Mouse (Mus musculus): ENCODE measurements at regions not wholly inside any gene's neighbourhood (a gene's known extent, or its start where the extent isn't known, plus 50 kb on each side); places are given as distances from the start of the nearest gene placed in this dataset.

- Histone ChIP-seq H3K27ac (peak overlapping the region; percentile 13; the same call in 1 of the 2 replicates), H3K4me1 (replicated peaks) (peaks cover 48% of the 10 kb centered on the region)
Observed at GRCm38 (mm10) chr11:114447461-114447847, 220.9 kb upstream of the Rpl38 start.

DNA sequence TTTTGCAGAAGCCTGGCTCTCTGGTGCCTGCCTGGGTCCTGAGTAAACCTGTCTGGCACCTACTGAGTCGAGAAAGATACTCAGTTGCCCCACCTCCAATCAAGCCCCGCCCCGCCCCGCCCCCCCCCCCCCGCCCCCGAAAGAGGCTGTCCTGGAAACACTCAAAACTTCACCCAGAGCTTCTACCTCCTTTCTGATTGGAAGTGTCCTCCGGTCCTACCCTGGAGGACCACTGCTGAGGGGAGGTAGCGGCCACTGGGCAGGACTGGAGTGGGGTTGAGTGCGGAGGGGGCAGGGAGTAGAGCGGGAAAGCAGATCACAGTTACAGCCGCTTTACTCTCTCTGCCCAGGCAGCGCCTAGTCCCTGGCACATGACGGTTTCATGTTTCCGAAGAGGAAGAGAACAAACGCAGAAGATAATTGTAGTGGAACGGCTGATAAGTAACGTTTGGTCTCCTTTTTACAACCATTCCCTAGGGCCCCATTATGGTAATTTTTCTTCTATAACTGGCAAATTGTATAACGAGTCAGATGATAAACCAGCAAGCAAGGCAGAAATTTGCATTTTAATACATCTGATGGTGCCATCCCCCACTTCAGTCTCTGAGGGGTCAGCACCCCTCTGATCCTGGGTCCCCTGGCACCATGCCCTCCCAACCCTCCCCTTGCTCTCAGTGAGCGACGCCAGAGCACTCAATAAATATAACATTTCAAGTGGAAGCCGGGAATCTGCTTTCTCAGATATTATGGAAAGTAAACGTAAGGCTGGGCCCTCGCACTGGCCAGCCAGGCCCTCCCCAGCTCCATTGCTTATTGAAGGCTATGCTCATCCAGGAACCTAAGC lies 221.5 kb upstream of the Rpl38 start:
- Histone ChIP-seq H3K4me1 (replicated peaks) (peaks cover 54% of the 10 kb centered on the region), H3K9ac (peak overlapping the region; percentile 14; the same call in 1 of the 2 replicates), H3K36me3 (no peaks in the 10 kb centered on the region), H3K9me3 (no peaks in the 10 kb centered on the region), H3K4me2 (peak overlapping the region; percentile 51), H3K4me3 (peak overlapping the region; percentile 0; the same call in 1 of the 2 replicates), H3K27me3 (0 out of 2 replicates have a peak, but pooled peaks cover 3% of the 10 kb centered on the region), H3K27ac (peak overlapping the region; percentile 70)
- 6% methylated on average over 22 of the region's 23 CpGs for WGBS
- peak; percentile 57 for ATAC-seq (ENCODE audit: low FRiP score)

More at GRCm38 (mm10) chr11:114447461-114447847, 220.9 kb upstream of the Rpl38 start:
- H3K36me3 ChIP-seq, result no peaks in the 10 kb centered on the region
- no peak overlapping the region for H3K4me2 ChIP-seq
- no peak for ATAC-seq (ENCODE audit: low FRiP score)
- 0 out of 2 replicates have a peak, but pooled peaks cover 3% of the 10 kb centered on the region for H3K27me3 ChIP-seq
- no peaks in the 10 kb centered on the region for H3K9me3 ChIP-seq
- H3K9ac ChIP-seq, result no peak overlapping the region
- H3K4me3 ChIP-seq, result no peak overlapping the region
- 91% methylated on average over 5 of the region's 5 CpGs for WGBS

GRCm38 (mm10) chr11:114446075-114446616 lies 222.2 kb upstream of the Rpl38 start:
- Histone ChIP-seq H3K27me3 (0 out of 2 replicates have a peak, but pooled peaks cover 3% of the 10 kb centered on the region), H3K9ac (peak overlapping the region; percentile 2; the same call in 1 of the 2 replicates), H3K9me3 (no peaks in the 10 kb centered on the region), H3K4me3 (peak overlapping the region; percentile 0; the same call in 1 of the 2 replicates), H3K27ac (peak overlapping the region; percentile 70), H3K4me2 (peak overlapping the region; percentile 51), H3K4me1 (replicated peaks) (peaks cover 57% of the 10 kb centered on the region), H3K36me3 (no peaks in the 10 kb centered on the region)
- WGBS, result 6% methylated on average over 8 of the region's 8 CpGs
- ATAC-seq (ENCODE audit: low FRiP score), result peak; percentile 18; the same call in 1 of the 2 replicates

DNA sequence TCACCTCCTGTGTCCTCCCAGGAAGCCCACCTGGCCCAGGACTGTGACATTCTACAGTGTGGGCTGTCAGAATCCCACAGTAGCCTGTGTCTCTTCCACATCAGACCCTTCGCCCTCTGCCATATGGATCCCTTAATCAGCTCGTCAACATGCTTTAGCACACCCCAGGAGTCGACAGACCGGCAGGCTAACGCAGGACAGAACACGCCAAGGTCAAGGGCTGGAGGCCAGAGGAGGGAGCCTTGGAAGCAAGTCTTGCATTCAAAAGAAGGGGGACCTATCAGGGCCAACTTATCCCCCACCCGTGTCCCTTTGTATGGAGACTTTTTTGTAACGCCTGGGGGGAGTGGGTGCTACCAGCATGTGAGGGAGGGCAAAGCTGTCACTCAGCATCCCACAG lies 224.1 kb upstream of the Rpl38 start:
- 0 out of 2 replicates have a peak, but pooled peaks cover 3% of the 10 kb centered on the region for H3K9me3 ChIP-seq
- no peak overlapping the region for H3K9ac ChIP-seq
- no peak overlapping the region for H3K4me2 ChIP-seq
- H3K4me3 ChIP-seq, result no peak overlapping the region
- no peaks in the 10 kb centered on the region for H3K36me3 ChIP-seq
- H3K4me1 ChIP-seq (replicated peaks), result peaks cover 57% of the 10 kb centered on the region
- no peak overlapping the region for H3K27ac ChIP-seq
- ATAC-seq (ENCODE audit: low FRiP score), result no peak
- 0 out of 2 replicates have a peak, but pooled peaks cover 3% of the 10 kb centered on the region for H3K27me3 ChIP-seq
- 31% methylated on average over 8 of the region's 8 CpGs for WGBS

DNA sequence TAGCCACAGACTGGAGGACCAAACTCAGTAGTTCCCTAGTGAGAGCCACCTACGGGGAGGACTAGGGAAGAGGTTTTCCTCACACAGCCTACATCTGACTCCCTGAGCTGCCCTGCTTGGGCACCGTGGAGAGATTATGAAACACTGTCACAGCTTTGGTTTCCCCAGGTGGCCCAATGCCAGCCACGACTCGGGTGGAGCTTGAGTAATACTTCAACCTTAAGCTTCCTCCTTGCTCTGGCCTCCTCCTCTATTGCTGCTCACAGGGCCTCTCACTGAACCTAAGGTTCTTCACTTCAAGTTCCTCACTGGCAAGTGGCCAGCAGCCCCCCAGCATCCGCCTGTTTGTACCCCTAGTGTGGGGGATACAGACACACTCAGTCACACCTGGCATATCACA lies 224.9 kb upstream of the Rpl38 start:
- WGBS, result 85% methylated on average over 5 of the region's 5 CpGs
- peaks cover 52% of the 10 kb centered on the region for H3K4me1 ChIP-seq (replicated peaks)
- ATAC-seq (ENCODE audit: low FRiP score), result no peak
- H3K9me3 ChIP-seq, result 0 out of 2 replicates have a peak, but pooled peaks cover 3% of the 10 kb centered on the region
- no peak overlapping the region for H3K27ac ChIP-seq
- 0 out of 2 replicates have a peak, but pooled peaks cover 3% of the 10 kb centered on the region for H3K27me3 ChIP-seq
- no peak overlapping the region for H3K9ac ChIP-seq
- no peak overlapping the region for H3K4me3 ChIP-seq
- no peak overlapping the region for H3K4me2 ChIP-seq
- no peaks in the 10 kb centered on the region for H3K36me3 ChIP-seq

- Histone ChIP-seq H3K9me3 (0 out of 2 replicates have a peak, but pooled peaks cover 3% of the 10 kb centered on the region), H3K27ac (no peak overlapping the region), H3K27me3 (peaks cover 14% of the 10 kb centered on the region; the same call in 1 of the 2 replicates), H3K36me3 (no peaks in the 10 kb centered on the region), H3K4me2 (no peak overlapping the region), H3K4me3 (no peak overlapping the region), H3K4me1 (replicated peaks) (peaks cover 16% of the 10 kb centered on the region), H3K9ac (no peak overlapping the region)
- 93% methylated on average over 4 of the region's 4 CpGs for WGBS
- no peak for ATAC-seq (ENCODE audit: low FRiP score)
Observed at GRCm38 (mm10) chr11:114439314-114439713, 229.0 kb upstream of the Rpl38 start.

DNA sequence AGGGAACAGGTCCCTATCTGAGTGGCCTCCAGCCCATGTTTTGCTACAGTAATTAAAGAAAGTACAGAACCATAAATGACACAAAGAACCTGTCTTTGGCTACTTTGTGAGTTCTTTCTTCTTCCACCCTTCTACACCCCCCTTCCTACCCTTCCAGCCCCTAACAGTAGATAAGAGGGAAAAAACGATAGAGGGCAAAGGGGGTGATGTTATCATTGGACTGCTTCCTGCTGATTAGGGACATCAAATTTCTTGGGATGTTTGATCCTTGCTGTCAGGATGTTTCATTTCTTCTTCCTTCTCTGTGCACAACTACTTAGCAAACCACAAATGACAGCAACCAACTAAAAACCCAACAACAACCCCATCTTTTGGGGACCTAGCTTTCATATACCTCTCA lies 232.5 kb upstream of the Rpl38 start:
- Histone ChIP-seq H3K9ac (no peak overlapping the region), H3K27me3 (peaks cover 15% of the 10 kb centered on the region), H3K27ac (no peak overlapping the region), H3K4me1 (replicated peaks) (peaks cover 12% of the 10 kb centered on the region), H3K4me3 (no peak overlapping the region), H3K36me3 (no peaks in the 10 kb centered on the region), H3K4me2 (no peak overlapping the region), H3K9me3 (0 out of 2 replicates have a peak, but pooled peaks cover 3% of the 10 kb centered on the region)
- ATAC-seq (ENCODE audit: low FRiP score), result no peak
- WGBS, result 76% methylated on average over 1 of the region's 1 CpGs

- no peak for ATAC-seq (ENCODE audit: low FRiP score)
- 12% methylated on average over 5 of the region's 5 CpGs for WGBS
- Histone ChIP-seq H3K9me3 (no peaks in the 10 kb centered on the region), H3K4me2 (no peak overlapping the region), H3K4me3 (no peak overlapping the region), H3K27me3 (peaks cover 17% of the 10 kb centered on the region), H3K36me3 (no peaks in the 10 kb centered on the region), H3K27ac (peak overlapping the region; percentile 30; the same call in 1 of the 2 replicates), H3K4me1 (replicated peaks) (peaks cover 17% of the 10 kb centered on the region), H3K9ac (no peak overlapping the region)
Observed at GRCm38 (mm10) chr11:114433561-114433960, 234.8 kb upstream of the Rpl38 start.

DNA sequence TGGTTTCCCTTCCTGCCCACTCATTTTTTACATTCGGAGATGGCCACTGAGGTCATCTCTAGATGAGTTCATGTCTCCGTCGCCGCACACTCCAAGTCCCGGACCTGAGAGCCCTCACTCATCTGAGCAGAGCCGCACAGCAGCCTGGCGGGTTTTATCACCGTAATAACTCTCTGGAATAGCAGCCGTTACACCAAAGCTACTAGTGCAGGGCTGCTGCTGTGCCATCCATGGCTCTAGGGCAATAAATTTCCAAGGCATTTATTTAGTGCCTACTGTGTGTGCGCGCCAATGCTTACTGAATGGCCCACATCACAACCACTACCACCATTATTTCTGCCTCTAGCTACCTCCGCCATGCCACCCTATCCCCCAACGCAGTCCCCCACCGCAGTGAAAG lies 242.9 kb upstream of the Rpl38 start:
- Histone ChIP-seq H3K27me3 (0 out of 2 replicates have a peak, but pooled peaks cover 11% of the 10 kb centered on the region), H3K4me2 (no peak overlapping the region), H3K27ac (no peak overlapping the region), H3K4me1 (replicated peaks) (peaks cover 5% of the 10 kb centered on the region; the same call in 1 of the 2 replicates), H3K9ac (no peak overlapping the region), H3K36me3 (no peaks in the 10 kb centered on the region), H3K9me3 (no peaks in the 10 kb centered on the region), H3K4me3 (no peak overlapping the region)
- 85% methylated on average over 14 of the region's 14 CpGs for WGBS
- no peak for ATAC-seq (ENCODE audit: low FRiP score)

- H3K27me3 ChIP-seq, result 0 out of 2 replicates have a peak, but pooled peaks cover 7% of the 10 kb centered on the region
- H3K9ac ChIP-seq, result no peak overlapping the region
- no peak for ATAC-seq (ENCODE audit: low FRiP score)
- no peak overlapping the region for H3K4me2 ChIP-seq
- no peaks in the 10 kb centered on the region for H3K4me1 ChIP-seq (replicated peaks)
- H3K36me3 ChIP-seq, result no peaks in the 10 kb centered on the region
- H3K4me3 ChIP-seq, result no peak overlapping the region
- no peak overlapping the region for H3K27ac ChIP-seq
- H3K9me3 ChIP-seq, result no peaks in the 10 kb centered on the region
- 78% methylated on average over 19 of the region's 19 CpGs for WGBS
Observed at GRCm38 (mm10) chr11:114423322-114423721, 245.0 kb upstream of the Rpl38 start.

DNA sequence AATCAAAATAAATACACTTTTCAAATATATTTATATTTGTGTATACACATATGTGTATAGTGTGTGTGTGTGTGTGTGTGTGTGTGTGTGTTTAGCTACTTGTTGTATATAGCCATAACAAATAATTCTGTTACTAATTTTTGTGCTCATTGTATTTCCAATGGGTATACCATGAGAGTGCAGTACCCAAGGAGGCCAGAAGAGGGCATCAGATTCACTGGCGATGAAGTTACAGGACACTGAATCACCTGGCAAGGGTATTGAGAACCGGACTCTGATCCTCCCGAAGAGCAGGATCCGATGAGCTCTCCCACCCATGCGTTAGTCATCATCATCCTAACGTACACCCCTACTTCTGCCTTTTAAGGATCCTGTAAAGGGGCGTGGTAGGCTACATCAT lies 249.3 kb upstream of the Rpl38 start:
- Histone ChIP-seq H3K27me3 (no peaks in the 10 kb centered on the region), H3K36me3 (no peaks in the 10 kb centered on the region), H3K9me3 (no peaks in the 10 kb centered on the region), H3K27ac (no peak overlapping the region), H3K9ac (no peak overlapping the region), H3K4me1 (replicated peaks) (no peaks in the 10 kb centered on the region), H3K4me2 (no peak overlapping the region), H3K4me3 (no peak overlapping the region)
- ATAC-seq (ENCODE audit: low FRiP score), result no peak
- 79% methylated on average over 7 of the region's 7 CpGs for WGBS

GRCm38 (mm10) chr11:114416168-114416567 lies 252.2 kb upstream of the Rpl38 start:
- Histone ChIP-seq H3K4me3 (no peak overlapping the region), H3K9ac (no peak overlapping the region), H3K4me2 (no peak overlapping the region), H3K36me3 (no peaks in the 10 kb centered on the region), H3K4me1 (replicated peaks) (no peaks in the 10 kb centered on the region), H3K9me3 (no peaks in the 10 kb centered on the region), H3K27me3 (no peaks in the 10 kb centered on the region), H3K27ac (no peak overlapping the region)
- ATAC-seq (ENCODE audit: low FRiP score), result no peak
- WGBS, result 78% methylated on average over 6 of the region's 6 CpGs
